Comparison of ENCODE assay signal across 15 mouse cellular contexts in the genomic region with DNA sequence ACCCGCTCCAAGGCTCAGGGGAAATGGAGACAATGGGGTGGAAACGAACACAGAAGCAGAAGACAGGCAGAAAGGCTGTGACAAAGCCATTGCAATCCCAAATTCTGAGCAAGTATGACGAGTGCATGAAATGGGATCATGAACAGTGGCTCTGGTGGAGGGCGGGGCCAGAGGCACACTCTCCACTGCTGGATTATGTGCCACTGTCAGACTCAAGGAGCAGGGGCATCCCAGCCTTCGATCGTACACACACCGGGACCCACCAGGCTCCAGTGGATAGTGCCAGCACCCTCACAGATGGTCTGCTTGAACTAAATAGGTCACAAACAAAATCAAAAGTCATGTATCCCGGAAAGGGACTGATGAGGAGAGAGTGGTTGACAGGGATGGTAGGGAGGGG.
A peak's percentile ranks its signal among the peaks of the same experiment; 100 is the strongest.
DNase-seq lines count a peak whose midpoint lies in the region; ATAC-seq and TF ChIP-seq lines count a peak whose summit lies in the region.
"Had no signal": no experiment of that assay in that cellular context is flagged by ENCODE, and none has a peak within 500 bp of the region (broad histone marks: within the 10 kb centered on the region; RNA-seq: fewer than 3 reads in every experiment).

No protein-coding gene starts in this region.

- peak; percentile 33 for DNase-seq in brain, adult 2 months (ENCODE audit: low read depth, low spot score)
- peak; percentile 50 for DNase-seq in cerebellum, adult 11-12 months
- peak; percentile 40 to 42 for DNase-seq in cerebellum, postnatal 36 days
- peak; percentile 22 for DNase-seq in midbrain, embryonic 10.5 days (ENCODE audit: low spot score)
- DNase-seq in layer of hippocampus, adult 8-10 months (ENCODE audit: low spot score in 2 of 2): no peak
- DNase-seq in lung, postnatal 4 days: no peak
- no peak for DNase-seq in urinary bladder, postnatal 10 days (ENCODE audit: low spot score)
- DNase-seq in stomach, postnatal 0 days (ENCODE audit: low spot score): no peak
- DNase-seq: adrenal gland, adult 8-10 months; heart, adult 11 months; kidney, adult 2 months; kidney, postnatal 36 days had no signal

- no peak for TF ChIP-seq CTCF in stomach, postnatal 0 days (IDR thresholded peaks at IDR 0.05; ENCODE audit: low read depth)

- H3K9me3 ChIP-seq in midbrain, embryonic 10.5 days (replicated peaks): no peaks in the 10 kb centered on the region
- no peaks in the 10 kb centered on the region for H3K9me3 ChIP-seq in stomach, postnatal 0 days (ENCODE audit: control insufficient read depth, low read length)
- H3K9me3 ChIP-seq: neural tube, embryonic 12.5 days had no signal

- H3K27me3 ChIP-seq in midbrain, embryonic 10.5 days (ENCODE audit: low read depth, poor library complexity, severe bottlenecking): no peaks in the 10 kb centered on the region
- no peaks in the 10 kb centered on the region for H3K27me3 ChIP-seq in stomach, postnatal 0 days (ENCODE audit: control insufficient read depth, insufficient read depth, low read length)
- H3K27me3 ChIP-seq: neural tube, embryonic 12.5 days had no signal

- H3K9ac ChIP-seq in stomach, postnatal 0 days (ENCODE audit: low read length): no peak overlapping the region
- H3K9ac ChIP-seq: liver, embryonic 14.5 days; neural tube, embryonic 12.5 days had no signal

- no peak overlapping the region for H3K4me2 ChIP-seq in stomach, postnatal 0 days (replicated peaks; ENCODE audit: low read depth)
- H3K4me2 ChIP-seq: neural tube, embryonic 12.5 days had no signal

- no peak for TF ChIP-seq EP300 in stomach, postnatal 0 days (optimal IDR thresholded peaks at IDR 0.05)

- 73% methylated on average over 8 of the region's 8 CpGs for WGBS in midbrain, embryonic 10.5 days
- WGBS in stomach, postnatal 0 days: 68% methylated on average over 8 of the region's 8 CpGs

- no peak overlapping the region for H3K4me3 ChIP-seq in midbrain, embryonic 10.5 days
- no peak overlapping the region for H3K4me3 ChIP-seq in stomach, postnatal 0 days (ENCODE audit: low read depth, low read length)
- H3K4me3 ChIP-seq: neural tube, embryonic 12.5 days had no signal

- no peak for ATAC-seq in stomach, postnatal 0 days (ENCODE audit: low FRiP score, low TSS enrichment)

- peaks cover 12% of the 10 kb centered on the region for H3K36me3 ChIP-seq in midbrain, embryonic 10.5 days
- H3K36me3 ChIP-seq in stomach, postnatal 0 days (ENCODE audit: control insufficient read depth, insufficient read depth, low read length): 0 out of 2 replicates have a peak, but pooled peaks cover 1% of the 10 kb centered on the region
- H3K36me3 ChIP-seq: G1E had no signal

- H3K27ac ChIP-seq in midbrain, embryonic 10.5 days (replicated peaks): peak overlapping the region; percentile 61
- H3K27ac ChIP-seq in stomach, postnatal 0 days (replicated peaks): no peak overlapping the region
- H3K27ac ChIP-seq: liver, embryonic 14.5 days; neural tube, embryonic 12.5 days had no signal

- peaks cover 31% of the 10 kb centered on the region for H3K4me1 ChIP-seq in midbrain, embryonic 10.5 days
- no peaks in the 10 kb centered on the region for H3K4me1 ChIP-seq in stomach, postnatal 0 days (replicated peaks; ENCODE audit: control insufficient read depth, insufficient read depth)
- H3K4me1 ChIP-seq: neural tube, embryonic 12.5 days had no signal

Comparison
In these comparisons a context has a peak if more than half of its experiments do, and no peak if none do; other contexts are left out.
1. DNase-seq: peak in brain, adult 2 months (single experiment), cerebellum, adult 11-12 months (single experiment), cerebellum, postnatal 36 days (2 of 2) and midbrain, embryonic 10.5 days (single experiment); none in layer of hippocampus, adult 8-10 months (0 of 2), lung, postnatal 4 days (0 of 2), urinary bladder, postnatal 10 days (single experiment) and stomach, postnatal 0 days (single experiment).